8 mouse cellular contexts compared by ENCODE assay signal in genomic region chr10:128547361-128548032, GRCm38 (mm10). TPM values are rescaled to one million over a fixed set of nuclear protein-coding genes. Genes with fewer than 3 reads are reported as not detected.
DNase-seq lines count a peak whose midpoint lies in the region; ATAC-seq lines count a peak whose summit lies in the region.

Gene Zc3h10, minus strand, starts transcription at chr10:128547774.

- H3K27ac ChIP-seq in hindbrain, embryonic 14.5 days, result peak within 1 kb of the TSS; percentile 98

- H3K36me3 ChIP-seq in hindbrain, embryonic 14.5 days (replicated peaks; ENCODE audit: control insufficient read depth, insufficient read depth), result peaks cover 30% of the 10 kb centered on the region

- H3K27me3 ChIP-seq in hindbrain, embryonic 14.5 days (ENCODE audit: control insufficient read depth, insufficient read depth, low read length), result no peaks in the 10 kb centered on the region

- ATAC-seq in hindbrain, embryonic 14.5 days (ENCODE audit: low FRiP score), result peak; percentile 91

- peak within 1 kb of the TSS; percentile 82 for H3K4me2 ChIP-seq in hindbrain, embryonic 14.5 days (replicated peaks)

- peak; percentile 99 for DNase-seq in R1 (ENCODE audit: low read depth, low spot score)
- DNase-seq in cerebellum, postnatal 25 days, result peak; percentile 92 to 94
- peak; percentile 79 to 89 for DNase-seq in frontal cortex, postnatal 25 days (ENCODE audit: low spot score in 2 of 2)
- peak; percentile 96 for DNase-seq in hindbrain, embryonic 14.5 days (ENCODE audit: low spot score)
- DNase-seq in left cerebral cortex, adult 11 months (ENCODE audit: low spot score), result peak; percentile 97
- peak; percentile 94 to 97 for DNase-seq in lung, postnatal 4 days
- peak; percentile 95 for DNase-seq in retina, postnatal 7 days (ENCODE audit: low read depth, low spot score)
- peak; percentile 86 for DNase-seq in urinary bladder, adult 2 months (ENCODE audit: low spot score)

- H3K9me3 ChIP-seq in hindbrain, embryonic 14.5 days (ENCODE audit: control insufficient read depth, low read length), result no peaks in the 10 kb centered on the region

- H3K4me1 ChIP-seq in hindbrain, embryonic 14.5 days (replicated peaks; ENCODE audit: control insufficient read depth, insufficient read depth, low read length), result peaks cover 17% of the 10 kb centered on the region

- H3K9ac ChIP-seq in hindbrain, embryonic 14.5 days, result peak within 1 kb of the TSS; percentile 94

- peak within 1 kb of the TSS; percentile 82 for H3K4me3 ChIP-seq in hindbrain, embryonic 14.5 days (replicated peaks; ENCODE audit: low read length)

- 0% methylated on average over 42 of the region's 50 CpGs for WGBS in hindbrain, embryonic 14.5 days

RNA-seq across cellular contexts. Expression of gene Zc3h10, which starts in this region (rescaled TPM):
- polyA plus RNA-seq in hindbrain, embryonic 14.5 days (2014; fragmentation: Nextera tagmentation; extraction: Ambion mirVana), result 14.5 and 16.3 TPM in 2 replicates
- polyA plus RNA-seq in urinary bladder, adult 2 months (2012; rRNA removed), result 12.5 TPM in 2 replicates

Comparison
In these comparisons a context has a peak if more than half of its experiments do, and no peak if none do; other contexts are left out.
1. Peak in every context shown above with its lines: DNase-seq, ATAC-seq, H3K4me3 ChIP-seq and H3K27ac ChIP-seq.